Mouse (Mus musculus): ENCODE data around the gene 1700080E11Rik. TPM values are rescaled to one million over a fixed set of nuclear protein-coding genes. Genes with fewer than 3 reads are reported as not detected.
"Not testable (repeated sequence)": the region's sequence is repeated elsewhere in the genome, so short reads cannot be mapped to it uniquely, and the experiment has no call there.

The 1700080E11Rik gene
- not detected in 2 replicates for polyA plus RNA-seq (2016; fragmentation: Nextera tagmentation; extraction: Ambion mirVana)

- 74% methylated on average over 6 of the region's 6 CpGs for WGBS
- no peak for ATAC-seq (ENCODE audit: insufficient number of reproducible peaks, insufficient read depth, low FRiP score, low TSS enrichment)
- no peaks in the 10 kb centered on the region for H3K27me3 ChIP-seq
These were observed at the start of gene 1700080E11Rik for GRCm38 (mm10) chr9:105144992-105145391. 1700080E11Rik (minus strand) TSS chr9:105145092.

GRCm38 (mm10) chr9:105186725-105187124 is 41.8 kb upstream of the 1700080E11Rik start:
- Histone ChIP-seq H3K9ac (no peak overlapping the region), H3K27ac (no peak overlapping the region), H3K4me3 (no peak overlapping the region), H3K9me3 (no peaks in the 10 kb centered on the region), H3K4me1 (no peaks in the 10 kb centered on the region), H3K27me3 (no peaks in the 10 kb centered on the region), H3K4me2 (replicated peaks) (no peak overlapping the region), H3K36me3 (no peaks in the 10 kb centered on the region)
- ATAC-seq (ENCODE audit: insufficient number of reproducible peaks, insufficient read depth, low FRiP score, low TSS enrichment) = no peak
- WGBS = 75% methylated on average over 3 of the region's 3 CpGs

More at GRCm38 (mm10) chr9:105144992-105145391, at the start of gene 1700080E11Rik:
- H3K9me3 ChIP-seq = no peaks in the 10 kb centered on the region
- no peak within 1 kb of the TSS for H3K9ac ChIP-seq
- no peaks in the 10 kb centered on the region for H3K4me1 ChIP-seq
- H3K4me3 ChIP-seq = no peak within 1 kb of the TSS
- H3K36me3 ChIP-seq = no peaks in the 10 kb centered on the region
- H3K27ac ChIP-seq = no peak within 1 kb of the TSS
- H3K4me2 ChIP-seq (replicated peaks) = no peak within 1 kb of the TSS

GRCm38 (mm10) chr9:105182392-105182791 is 37.5 kb upstream of the 1700080E11Rik start:
- Histone ChIP-seq H3K27ac (no peak overlapping the region), H3K4me3 (no peak overlapping the region), H3K27me3 (no peaks in the 10 kb centered on the region), H3K4me2 (replicated peaks) (no peak overlapping the region), H3K9ac (no peak overlapping the region), H3K36me3 (no peaks in the 10 kb centered on the region), H3K9me3 (no peaks in the 10 kb centered on the region), H3K4me1 (no peaks in the 10 kb centered on the region)
- ATAC-seq (ENCODE audit: insufficient number of reproducible peaks, insufficient read depth, low FRiP score, low TSS enrichment) = no peak
- 82% methylated on average over 3 of the region's 3 CpGs for WGBS

- 74% methylated on average over 6 of the region's 6 CpGs for WGBS
- Histone ChIP-seq H3K4me3 (no peak overlapping the region), H3K4me1 (no peaks in the 10 kb centered on the region), H3K27me3 (no peaks in the 10 kb centered on the region), H3K9me3 (no peaks in the 10 kb centered on the region), H3K27ac (no peak overlapping the region), H3K9ac (no peak overlapping the region), H3K36me3 (no peaks in the 10 kb centered on the region), H3K4me2 (replicated peaks) (no peak overlapping the region)
- no peak for ATAC-seq (ENCODE audit: insufficient number of reproducible peaks, insufficient read depth, low FRiP score, low TSS enrichment)
These were observed 5.7 kb downstream of the 1700080E11Rik start for GRCm38 (mm10) chr9:105139204-105139603.

- H3K9me3 ChIP-seq = no peaks in the 10 kb centered on the region
- H3K4me1 ChIP-seq = peaks cover 3% of the 10 kb centered on the region; the same call in 1 of the 2 replicates
- ATAC-seq (ENCODE audit: insufficient number of reproducible peaks, insufficient read depth, low FRiP score, low TSS enrichment) = no peak
- H3K27ac ChIP-seq = no peak overlapping the region
- H3K4me2 ChIP-seq (replicated peaks) = no peak overlapping the region
- no peak overlapping the region for H3K9ac ChIP-seq
- 28% methylated on average over 1 of the region's 1 CpGs for WGBS
- no peaks in the 10 kb centered on the region for H3K27me3 ChIP-seq
- no peaks in the 10 kb centered on the region for H3K36me3 ChIP-seq
- H3K4me3 ChIP-seq = no peak overlapping the region
These were observed 8.5 kb downstream of the 1700080E11Rik start for GRCm38 (mm10) chr9:105136404-105136803.

- Histone ChIP-seq H3K4me2 (replicated peaks) (no peak overlapping the region), H3K9ac (no peak overlapping the region), H3K27ac (no peak overlapping the region), H3K9me3 (no peaks in the 10 kb centered on the region), H3K4me1 (peaks cover 3% of the 10 kb centered on the region), H3K4me3 (no peak overlapping the region), H3K36me3 (no peaks in the 10 kb centered on the region), H3K27me3 (no peaks in the 10 kb centered on the region)
- 83% methylated on average over 5 of the region's 5 CpGs for WGBS
- no peak for ATAC-seq (ENCODE audit: insufficient number of reproducible peaks, insufficient read depth, low FRiP score, low TSS enrichment)
These were observed 10.4 kb downstream of the 1700080E11Rik start for GRCm38 (mm10) chr9:105134536-105134935.

GRCm38 (mm10) chr9:105132002-105132367 is 12.9 kb downstream of the 1700080E11Rik start:
- H3K4me2 ChIP-seq (replicated peaks) = peak overlapping the region; percentile 82
- H3K27me3 ChIP-seq = no peaks in the 10 kb centered on the region
- no peak overlapping the region for H3K27ac ChIP-seq
- ATAC-seq (ENCODE audit: insufficient number of reproducible peaks, insufficient read depth, low FRiP score, low TSS enrichment) = 0 out of 2 replicates have a peak, but pooled peaks have one; percentile 19
- peaks cover 3% of the 10 kb centered on the region for H3K4me1 ChIP-seq
- no peaks in the 10 kb centered on the region for H3K9me3 ChIP-seq
- no peak overlapping the region for H3K9ac ChIP-seq
- 22% methylated on average over 5 of the region's 5 CpGs for WGBS
- peak overlapping the region; percentile 65 for H3K4me3 ChIP-seq
- H3K36me3 ChIP-seq = no peaks in the 10 kb centered on the region

- peak; percentile 95 for ATAC-seq (ENCODE audit: insufficient number of reproducible peaks, insufficient read depth, low FRiP score, low TSS enrichment)
- WGBS = 1% methylated on average over 59 of the region's 60 CpGs
- Histone ChIP-seq H3K4me3 (peak within 1 kb of the TSS; percentile 65), H3K4me2 (replicated peaks) (peak within 1 kb of the TSS; percentile 82), H3K9ac (peak within 1 kb of the TSS; percentile 61), H3K36me3 (no peaks in the 10 kb centered on the region), H3K9me3 (no peaks in the 10 kb centered on the region), H3K4me1 (peaks cover 3% of the 10 kb centered on the region), H3K27ac (0 out of 2 replicates have a peak within 1 kb of the TSS, but pooled peaks have one; percentile 51), H3K27me3 (no peaks in the 10 kb centered on the region)
These were observed 13.5 kb downstream of the 1700080E11Rik start, which contains the start of gene Nudt16 for GRCm38 (mm10) chr9:105131253-105132001. Nudt16 (minus strand) TSS chr9:105131824.

- H3K4me1 ChIP-seq = peaks cover 3% of the 10 kb centered on the region
- no peak overlapping the region for H3K9ac ChIP-seq
- no peaks in the 10 kb centered on the region for H3K27me3 ChIP-seq
- no peak overlapping the region for H3K27ac ChIP-seq
- no peak for ATAC-seq (ENCODE audit: insufficient number of reproducible peaks, insufficient read depth, low FRiP score, low TSS enrichment)
- H3K9me3 ChIP-seq = no peaks in the 10 kb centered on the region
- no peak overlapping the region for H3K4me2 ChIP-seq (replicated peaks)
- no peaks in the 10 kb centered on the region for H3K36me3 ChIP-seq
- H3K4me3 ChIP-seq = no peak overlapping the region
- 92% methylated on average over 8 of the region's 8 CpGs for WGBS
These were observed 14.6 kb downstream of the 1700080E11Rik start for GRCm38 (mm10) chr9:105130331-105130730.

GRCm38 (mm10) chr9:105125206-105125605 is 19.7 kb downstream of the 1700080E11Rik start:
- ATAC-seq (ENCODE audit: insufficient number of reproducible peaks, insufficient read depth, low FRiP score, low TSS enrichment); H3K4me2 ChIP-seq (replicated peaks); H3K27me3 ChIP-seq; H3K36me3 ChIP-seq; H3K9me3 ChIP-seq; H3K4me1 ChIP-seq; H3K9ac ChIP-seq; H3K4me3 ChIP-seq; H3K27ac ChIP-seq: not testable (repeated sequence)
- 67% methylated on average over 3 of the region's 3 CpGs for WGBS

GRCm38 (mm10) chr9:105103893-105104292 is 41.0 kb downstream of the 1700080E11Rik start:
- no peak for ATAC-seq (ENCODE audit: insufficient number of reproducible peaks, insufficient read depth, low FRiP score, low TSS enrichment)
- no peaks in the 10 kb centered on the region for H3K9me3 ChIP-seq
- no peaks in the 10 kb centered on the region for H3K36me3 ChIP-seq
- 89% methylated on average over 5 of the region's 5 CpGs for WGBS
- H3K4me3 ChIP-seq = no peak overlapping the region
- H3K4me1 ChIP-seq = no peaks in the 10 kb centered on the region
- H3K27ac ChIP-seq = no peak overlapping the region
- H3K4me2 ChIP-seq (replicated peaks) = no peak overlapping the region
- H3K9ac ChIP-seq = no peak overlapping the region
- H3K27me3 ChIP-seq = no peaks in the 10 kb centered on the region

GRCm38 (mm10) chr9:105101911-105102310 is 43.0 kb downstream of the 1700080E11Rik start:
- WGBS = 51% methylated on average over 1 of the region's 1 CpGs
- ATAC-seq (ENCODE audit: insufficient number of reproducible peaks, insufficient read depth, low FRiP score, low TSS enrichment) = no peak
- H3K9me3 ChIP-seq = no peaks in the 10 kb centered on the region
- no peaks in the 10 kb centered on the region for H3K36me3 ChIP-seq
- no peak overlapping the region for H3K4me3 ChIP-seq
- no peaks in the 10 kb centered on the region for H3K27me3 ChIP-seq
- H3K4me1 ChIP-seq = no peaks in the 10 kb centered on the region
- H3K4me2 ChIP-seq (replicated peaks) = no peak overlapping the region
- no peak overlapping the region for H3K9ac ChIP-seq
- no peak overlapping the region for H3K27ac ChIP-seq
